Mouse (Mus musculus) heart, embryonic 13.5 days (tissue): ENCODE data around the gene Krt6b. TPM values are rescaled to one million over a fixed set of nuclear protein-coding genes. Genes with fewer than 3 reads are reported as not detected.
"Not testable (repeated sequence)": the region's sequence is repeated elsewhere in the genome, so short reads cannot be mapped to it uniquely, and the experiment has no call there.

Experiments used
- ATAC-seq: fragments of 200-750 bp; cut with Nextera tagmentation; 2 replicates; pipeline ENCODE4 v1.8.0; 2017; ENCODE audit warnings: moderate TSS enrichment; ENCODE audit not compliant: insufficient number of reproducible peaks, low FRiP score, low TSS enrichment; ENCODE audit errors: extremely low read depth
- H3K27ac ChIP-seq: fragments of 300-500 bp; sonication (generic); replicated peaks from 2 replicates; pipeline ENCODE4 v1.5.1; 2015; ENCODE audit warnings: moderate library complexity, mild to moderate bottlenecking, inconsistent platforms
- H3K27me3 ChIP-seq: fragments of 300-500 bp; sonication (generic); replicated peaks from 2 replicates; pipeline ENCODE4 v1.6.1; 2015; ENCODE audit warnings: mild to moderate bottlenecking, inconsistent platforms
- H3K36me3 ChIP-seq: fragments of 300-500 bp; sonication (generic); 2 replicates; pipeline ENCODE4 v1.6.1; 2015; ENCODE audit warnings: mild to moderate bottlenecking, inconsistent platforms
- H3K4me1 ChIP-seq: fragments of 300-500 bp; sonication (generic); 2 replicates; pipeline ENCODE4 v1.6.1; 2015; ENCODE audit warnings: inconsistent platforms
- H3K4me2 ChIP-seq: fragments of 300-500 bp; sonication (generic); 2 replicates; pipeline ENCODE4 v1.6.1; 2015; ENCODE audit warnings: inconsistent platforms, mild to moderate bottlenecking, moderate library complexity
- H3K4me3 ChIP-seq: fragments of 300-500 bp; sonication (generic); 2 replicates; pipeline ENCODE4 v1.5.1; 2015; ENCODE audit warnings: moderate library complexity, mild to moderate bottlenecking, inconsistent platforms
- H3K9ac ChIP-seq: fragments of 300-500 bp; sonication (generic); 2 replicates; pipeline ENCODE4 v1.6.1; 2015; ENCODE audit warnings: inconsistent platforms, mild to moderate bottlenecking, moderate library complexity
- H3K9me3 ChIP-seq: fragments of 300-500 bp; sonication (generic); 2 replicates; pipeline ENCODE4 v1.6.1; 2016; ENCODE audit warnings: inconsistent platforms
- WGBS: fragments of 180-500 bp; shearing (Covaris S2); methylation state at CpG from one replicate; pipeline ENCODE4 v1.1.7; 2015; ENCODE audit warnings: mixed read lengths; 5-methylcytosine and 5-hydroxymethylcytosine counted together
- microRNA-seq: library from miRNA; unstranded; fragments of <30 nt; microRNA quantifications from one replicate; pipeline ENCODE4, GENCODE M21; 2016
- polyA plus RNA-seq: library from polyadenylated mRNA; unstranded; fragments of >200 nt; fragmentation: Nextera tagmentation; extraction: Ambion mirVana; gene quantifications from 2 replicates; pipeline ENCODE4 v1.2.1, GENCODE M21; 2015

The Krt6b gene
- polyA plus RNA-seq, 1 experiment from 2014 or later: not detected

GRCm38 (mm10) chr15:101697326-101698188, 17.5 kb upstream of the Krt6b start:
- peaks cover 30% of the 10 kb centered on the region for H3K27me3 ChIP-seq
- H3K27ac ChIP-seq: no peak overlapping the region
- ATAC-seq: no peak
- H3K4me2 ChIP-seq: no peak overlapping the region
- no peak overlapping the region for H3K9ac ChIP-seq
- H3K36me3 ChIP-seq: no peaks in the 10 kb centered on the region
- no peaks in the 10 kb centered on the region for H3K4me1 ChIP-seq
- 59% methylated on average over 8 of the region's 8 CpGs for WGBS
- H3K9me3 ChIP-seq: no peaks in the 10 kb centered on the region
- H3K4me3 ChIP-seq: no peak overlapping the region

GRCm38 (mm10) chr15:101694207-101694606, 14.1 kb upstream of the Krt6b start, which contains the start of gene Krt6a:
Krt6a (minus strand) TSS chr15:101694307.
- ATAC-seq: no peak
- WGBS: 73% methylated on average over 5 of the region's 5 CpGs
- Histone ChIP-seq H3K36me3 (no peaks in the 10 kb centered on the region), H3K4me3 (no peak within 1 kb of the TSS), H3K4me2 (no peak within 1 kb of the TSS), H3K4me1 (no peaks in the 10 kb centered on the region), H3K9ac (no peak within 1 kb of the TSS), H3K27me3 (peaks cover 32% of the 10 kb centered on the region), H3K9me3 (no peaks in the 10 kb centered on the region), H3K27ac (no peak within 1 kb of the TSS)

- peaks cover 12% of the 10 kb centered on the region for H3K27me3 ChIP-seq
- H3K9ac ChIP-seq, H3K4me2 ChIP-seq, H3K4me1 ChIP-seq, H3K4me3 ChIP-seq, H3K36me3 ChIP-seq, H3K27ac ChIP-seq, ATAC-seq, H3K9me3 ChIP-seq: not testable (repeated sequence)
- WGBS: 80% methylated on average over 5 of the region's 5 CpGs
These were observed 10.4 kb upstream of the Krt6b start for GRCm38 (mm10) chr15:101690460-101690859.

- Histone ChIP-seq H3K4me1 (no peaks in the 10 kb centered on the region), H3K4me3 (no peak overlapping the region), H3K9me3 (no peaks in the 10 kb centered on the region), H3K9ac (no peak overlapping the region), H3K27ac (no peak overlapping the region), H3K4me2 (no peak overlapping the region), H3K27me3 (0 out of 2 replicates have a peak, but pooled peaks cover 4% of the 10 kb centered on the region), H3K36me3 (no peaks in the 10 kb centered on the region)
- no peak for ATAC-seq
- 71% methylated on average over 2 of the region's 2 CpGs for WGBS
These were observed 8.1 kb upstream of the Krt6b start for GRCm38 (mm10) chr15:101688161-101688560.

- Histone ChIP-seq H3K27me3 (no peaks in the 10 kb centered on the region), H3K4me3 (no peak overlapping the region), H3K9ac (no peak overlapping the region), H3K36me3 (no peaks in the 10 kb centered on the region), H3K4me1 (no peaks in the 10 kb centered on the region), H3K9me3 (no peaks in the 10 kb centered on the region), H3K4me2 (no peak overlapping the region), H3K27ac (no peak overlapping the region)
- ATAC-seq: no peak
- 72% methylated on average over 1 of the region's 1 CpGs for WGBS
These were observed 4.1 kb downstream of the Krt6b start for GRCm38 (mm10) chr15:101675978-101676377.

GRCm38 (mm10) chr15:101652736-101653265, 27.3 kb downstream of the Krt6b start:
- ATAC-seq: no peak
- H3K36me3 ChIP-seq: no peaks in the 10 kb centered on the region
- H3K27me3 ChIP-seq: no peaks in the 10 kb centered on the region
- no peaks in the 10 kb centered on the region for H3K4me1 ChIP-seq
- 78% methylated on average over 5 of the region's 5 CpGs for WGBS
- H3K4me3 ChIP-seq: no peak overlapping the region
- no peak overlapping the region for H3K4me2 ChIP-seq
- H3K9ac ChIP-seq: no peak overlapping the region
- H3K27ac ChIP-seq: no peak overlapping the region
- H3K9me3 ChIP-seq: no peaks in the 10 kb centered on the region; the same call in 1 of the 2 replicates

- H3K4me1 ChIP-seq: no peaks in the 10 kb centered on the region
- 66% methylated on average over 3 of the region's 3 CpGs for WGBS
- no peaks in the 10 kb centered on the region for H3K36me3 ChIP-seq
- 0 out of 2 replicates have a peak, but pooled peaks cover 5% of the 10 kb centered on the region for H3K27me3 ChIP-seq
- no peaks in the 10 kb centered on the region for H3K9me3 ChIP-seq
- no peak within 1 kb of the TSS for H3K27ac ChIP-seq
- no peak for ATAC-seq
- no peak within 1 kb of the TSS for H3K4me2 ChIP-seq
- no peak within 1 kb of the TSS for H3K4me3 ChIP-seq
- no peak within 1 kb of the TSS for H3K9ac ChIP-seq
These were observed 32.8 kb downstream of the Krt6b start, which contains the start of gene Gm5478 for GRCm38 (mm10) chr15:101647280-101647679. Gm5478 (minus strand) TSS chr15:101647380.

- 50% methylated on average over 2 of the region's 2 CpGs for WGBS
- Histone ChIP-seq H3K4me3 (no peak within 1 kb of the TSS), H3K4me2 (no peak within 1 kb of the TSS), H3K27ac (no peak within 1 kb of the TSS), H3K9ac (no peak within 1 kb of the TSS), H3K9me3 (no peaks in the 10 kb centered on the region), H3K4me1 (no peaks in the 10 kb centered on the region), H3K27me3 (peaks cover 5% of the 10 kb centered on the region; the same call in 1 of the 2 replicates), H3K36me3 (no peaks in the 10 kb centered on the region)
- no peak for ATAC-seq
These were observed 52.2 kb downstream of the Krt6b start, which contains the start of gene Gm5414 for GRCm38 (mm10) chr15:101627884-101628283. Gm5414 (minus strand) TSS chr15:101628188.

Small RNAs within 50 kb of the gene (microRNA-seq; reads per million reads assigned to microRNA genes)
- gene Gm44323 (not detected), gene Gm44342 (not detected), gene Gm44383 (not detected), gene Gm44479 (not detected)

Other genes with a start within 250 kb of the Krt6b start
- gene Krt87, start 241.5 kb downstream of the Krt6b start, polyA plus RNA-seq: 0.08 TPM in 1 of 2 replicates, not detected in the other
- gene Krt88, start 232.5 kb downstream of the Krt6b start, polyA plus RNA-seq: not detected in 2 replicates
- not detected in 2 replicates for gene Krt81, start 216.5 kb downstream of the Krt6b start, polyA plus RNA-seq
- not detected in 2 replicates for gene Krt86, start 206.8 kb downstream of the Krt6b start, polyA plus RNA-seq
- gene Krt83, start 188.8 kb downstream of the Krt6b start, polyA plus RNA-seq: not detected in 2 replicates
- not detected in 2 replicates for gene Gm49425, start 163.0 kb downstream of the Krt6b start, polyA plus RNA-seq
- not detected in 2 replicates for gene Krt84, start 147.5 kb downstream of the Krt6b start, polyA plus RNA-seq
- not detected in 2 replicates for gene Krt82, start 129.6 kb downstream of the Krt6b start, polyA plus RNA-seq
- gene Krt90, start 117.3 kb downstream of the Krt6b start, polyA plus RNA-seq: not detected in 2 replicates
- not detected in 2 replicates for gene Krt75, start 106.4 kb downstream of the Krt6b start, polyA plus RNA-seq
- not detected in 2 replicates for gene Gm5414, start 52.1 kb downstream of the Krt6b start, polyA plus RNA-seq
- not detected in 2 replicates for gene Gm5478, start 32.9 kb downstream of the Krt6b start, polyA plus RNA-seq
- gene Krt6a, start 14.0 kb upstream of the Krt6b start, polyA plus RNA-seq: not detected in 2 replicates
- 0.59 and 3.6 TPM in 2 replicates for gene Krt5, start 32.6 kb upstream of the Krt6b start, polyA plus RNA-seq
- gene Krt71, start 62.8 kb upstream of the Krt6b start, polyA plus RNA-seq: not detected in 2 replicates
- not detected in 2 replicates for gene Krt72, start 106.2 kb upstream of the Krt6b start, polyA plus RNA-seq
- gene Krt73, start 122.1 kb upstream of the Krt6b start, polyA plus RNA-seq: not detected in 2 replicates
- gene Krt2, start 137.9 kb upstream of the Krt6b start, polyA plus RNA-seq: not detected in 2 replicates
- 0.28 and 0.41 TPM in 2 replicates for gene Krt1, start 170.5 kb upstream of the Krt6b start, polyA plus RNA-seq
- gene Krt77, start 189.4 kb upstream of the Krt6b start, polyA plus RNA-seq: not detected in 2 replicates
- not detected in 2 replicates for gene Krt76, start 212.6 kb upstream of the Krt6b start, polyA plus RNA-seq
- gene Krt4, start 244.4 kb upstream of the Krt6b start, polyA plus RNA-seq: 0.06 and 0.07 TPM in 2 replicates